Mouse (Mus musculus): ENCODE data around the gene Hist1h4h. TPM values are rescaled to one million over a fixed set of nuclear protein-coding genes. Genes with fewer than 3 reads are reported as not detected.
"Not testable (repeated sequence)": the region's sequence is repeated elsewhere in the genome, so short reads cannot be mapped to it uniquely, and the experiment has no call there.

The Hist1h4h gene
- total RNA-seq, 2 experiments from 2014 or later = 473 to 507 TPM

DNA sequence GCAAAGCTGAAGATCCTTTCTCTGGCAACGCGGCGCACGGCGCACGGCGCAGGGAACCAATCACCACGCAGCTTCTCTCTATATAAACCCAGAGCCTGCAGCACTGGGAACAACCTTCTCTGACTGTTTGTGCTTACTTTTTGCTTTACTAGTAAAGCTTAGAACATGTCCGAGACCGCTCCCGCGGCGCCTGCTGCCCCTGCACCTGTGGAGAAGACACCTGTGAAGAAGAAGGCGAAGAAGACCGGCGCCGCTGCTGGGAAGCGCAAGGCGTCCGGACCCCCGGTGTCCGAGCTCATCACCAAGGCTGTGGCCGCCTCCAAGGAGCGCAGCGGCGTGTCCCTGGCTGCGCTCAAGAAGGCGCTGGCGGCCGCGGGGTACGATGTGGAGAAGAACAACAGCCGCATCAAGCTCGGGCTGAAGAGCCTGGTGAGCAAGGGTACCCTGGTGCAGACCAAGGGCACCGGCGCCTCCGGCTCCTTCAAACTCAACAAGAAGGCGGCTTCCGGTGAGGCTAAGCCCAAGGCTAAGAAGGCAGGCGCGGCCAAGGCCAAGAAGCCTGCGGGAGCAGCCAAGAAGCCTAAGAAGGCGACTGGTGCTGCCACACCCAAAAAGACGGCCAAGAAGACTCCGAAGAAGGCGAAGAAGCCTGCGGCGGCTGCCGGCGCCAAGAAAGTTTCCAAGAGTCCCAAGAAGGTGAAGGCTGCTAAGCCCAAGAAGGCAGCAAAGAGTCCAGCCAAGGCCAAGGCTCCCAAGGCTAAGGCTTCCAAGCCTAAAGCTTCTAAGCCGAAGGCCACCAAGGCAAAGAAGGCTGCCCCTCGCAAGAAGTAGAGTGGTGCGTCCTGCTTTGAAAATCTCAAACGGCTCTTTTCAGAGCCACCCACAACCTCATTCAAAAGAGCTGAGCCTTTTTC is 24.3 kb downstream of the Hist1h4h start:
- peak; percentile 60 for DNase-seq

DNA sequence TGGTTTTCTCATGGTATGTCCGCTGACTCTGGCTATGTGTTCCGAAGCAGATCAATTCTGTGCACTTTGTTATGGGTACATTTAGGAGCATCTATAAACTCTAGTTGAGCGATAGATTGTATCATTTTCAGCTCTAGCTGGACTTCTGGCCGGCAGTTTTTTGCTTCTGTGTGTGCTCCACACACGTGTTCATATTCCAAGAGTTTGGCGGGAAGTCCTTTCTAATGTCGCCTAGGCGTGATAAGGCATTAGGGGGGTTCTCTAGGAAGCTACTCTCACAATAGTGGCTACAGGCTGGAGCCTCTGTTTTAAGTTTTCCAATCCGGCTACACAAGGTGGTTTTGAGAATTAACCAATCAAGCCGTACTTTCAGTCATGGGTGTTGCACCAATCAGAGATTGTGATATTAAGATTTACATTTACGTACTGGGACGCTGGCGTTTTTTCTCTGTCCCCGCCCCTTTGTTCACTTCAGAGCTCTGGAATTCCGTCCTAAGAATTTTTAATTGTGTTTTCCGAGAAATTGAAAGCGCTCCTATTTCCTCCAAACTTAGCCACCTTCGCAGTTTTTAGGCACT is 25.1 kb downstream of the Hist1h4h start:
- DNase-seq = peak; percentile 20

DNA sequence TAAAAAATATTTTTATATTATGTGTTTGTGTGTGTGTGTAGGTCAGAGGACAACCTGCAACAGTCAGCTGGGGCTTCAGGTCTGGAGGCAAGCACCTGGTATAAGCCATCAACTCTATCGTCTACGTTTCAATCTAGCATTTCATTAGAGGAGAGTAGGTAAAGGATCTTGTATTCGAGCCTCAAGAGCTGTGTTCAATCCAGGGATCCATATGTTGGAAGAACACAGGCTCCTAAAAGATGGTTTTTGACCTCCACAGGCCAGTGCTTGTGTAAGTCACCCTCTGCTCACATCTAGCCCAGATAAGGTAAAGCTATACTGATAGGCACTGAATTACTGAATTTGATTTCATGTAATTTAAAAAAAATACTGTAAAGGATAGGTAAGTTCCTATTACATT is 26.1 kb downstream of the Hist1h4h start:
- no peak for DNase-seq

DNA sequence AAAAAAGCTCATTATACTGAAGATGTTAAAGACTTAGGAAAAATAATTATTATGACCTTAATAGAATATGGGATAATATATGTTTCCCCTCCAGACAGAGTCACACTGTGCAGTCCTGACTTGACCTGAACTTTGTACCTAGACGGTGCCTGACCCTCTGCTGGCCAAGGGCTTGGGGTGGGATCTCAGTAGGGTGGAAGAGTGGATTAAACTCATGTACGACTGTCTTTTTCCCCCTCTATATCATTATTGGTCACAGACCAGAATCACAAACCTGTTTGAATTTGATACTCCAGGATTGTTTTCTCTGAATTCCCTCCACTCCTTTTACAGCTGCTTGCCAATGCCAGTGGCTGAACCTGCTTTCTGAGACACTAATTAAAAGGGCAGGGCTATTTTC is 29.8 kb downstream of the Hist1h4h start:
- DNase-seq = not testable (repeated sequence)

DNA sequence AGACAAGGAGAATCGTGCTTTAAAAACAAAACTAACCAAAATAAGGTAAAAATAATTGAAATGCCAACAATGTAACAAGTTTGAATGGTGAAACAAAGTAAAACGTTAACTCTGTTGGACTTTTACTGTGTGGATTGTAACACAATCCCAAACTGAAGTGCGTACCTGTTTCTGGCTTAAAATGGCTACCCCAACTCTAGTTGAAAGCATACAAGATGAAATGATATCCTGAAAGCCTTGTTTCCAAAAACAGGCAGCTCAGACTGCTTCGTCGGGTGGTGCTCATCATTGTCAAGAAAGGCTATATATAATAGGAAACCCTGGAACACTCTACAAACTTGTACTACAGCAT is 30.7 kb downstream of the Hist1h4h start:
- DNase-seq = not testable (repeated sequence)

DNA sequence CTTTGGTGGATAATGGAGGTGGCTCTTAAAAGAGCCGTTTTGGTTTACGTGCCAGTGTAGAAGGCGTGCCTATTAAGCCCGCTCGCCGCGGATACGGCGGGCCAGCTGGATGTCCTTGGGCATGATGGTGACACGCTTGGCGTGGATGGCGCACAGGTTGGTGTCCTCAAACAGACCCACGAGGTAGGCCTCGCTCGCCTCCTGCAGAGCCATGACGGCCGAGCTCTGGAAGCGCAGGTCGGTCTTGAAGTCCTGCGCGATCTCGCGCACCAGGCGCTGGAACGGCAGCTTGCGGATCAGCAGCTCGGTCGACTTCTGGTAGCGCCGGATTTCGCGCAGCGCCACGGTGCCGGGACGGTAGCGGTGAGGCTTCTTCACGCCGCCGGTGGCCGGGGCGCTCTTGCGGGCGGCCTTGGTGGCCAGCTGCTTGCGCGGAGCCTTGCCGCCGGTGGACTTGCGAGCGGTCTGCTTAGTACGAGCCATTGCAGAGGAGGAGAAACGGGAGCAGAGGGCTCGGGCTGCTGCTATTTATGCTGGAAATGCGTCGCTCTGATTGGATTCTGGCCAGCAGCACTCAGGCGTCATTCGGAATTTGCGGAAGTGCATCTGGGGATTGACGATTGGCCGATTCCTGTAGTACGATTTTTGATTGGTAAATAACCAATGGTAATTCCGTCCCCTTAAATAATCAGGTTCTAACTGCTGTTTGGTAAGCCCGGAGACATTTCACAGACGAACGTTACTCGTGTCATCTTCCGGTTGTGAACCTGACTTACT is 31.2 kb downstream of the Hist1h4h start, which contains the start of gene Hist1h3e:
Gene Hist1h3e (minus strand): TSS at position 487 of the 777 bp plus-strand sequence.
- peak; percentile 90 for DNase-seq

DNA sequence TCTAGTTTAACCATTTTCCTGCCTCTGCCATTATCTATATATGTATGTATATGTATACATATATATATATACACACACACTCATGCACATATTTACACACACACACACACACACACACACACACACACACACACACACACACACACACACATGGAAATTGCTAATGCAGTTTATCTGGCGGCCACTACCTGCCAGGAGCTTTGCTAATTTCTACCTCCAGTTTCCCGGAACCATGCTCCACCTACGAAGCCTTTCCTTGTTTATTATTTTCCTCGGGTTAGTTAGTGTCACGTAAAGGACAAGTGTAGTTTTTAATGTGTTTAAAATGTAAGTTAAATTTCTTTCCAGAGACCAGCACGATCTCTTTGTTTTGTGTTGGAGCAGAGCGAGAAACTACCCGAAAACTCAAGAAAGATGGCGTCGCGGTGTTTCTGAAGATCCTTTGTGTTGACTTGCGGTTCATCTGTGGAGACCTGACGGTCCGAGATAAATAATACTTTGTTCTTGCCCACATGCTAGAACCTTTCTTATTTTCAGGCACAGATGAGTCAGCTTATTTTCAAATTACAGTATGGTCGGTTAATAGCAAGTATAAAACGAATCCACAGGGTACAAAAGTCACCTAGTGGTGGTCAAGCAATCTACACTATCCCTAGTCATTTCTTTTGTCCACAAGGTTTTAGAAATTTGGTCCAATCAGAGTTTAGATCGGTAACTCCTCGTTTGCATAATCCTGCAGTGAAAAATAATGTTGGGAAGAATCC is 32.0 kb downstream of the Hist1h4h start:
- no peak for DNase-seq

DNA sequence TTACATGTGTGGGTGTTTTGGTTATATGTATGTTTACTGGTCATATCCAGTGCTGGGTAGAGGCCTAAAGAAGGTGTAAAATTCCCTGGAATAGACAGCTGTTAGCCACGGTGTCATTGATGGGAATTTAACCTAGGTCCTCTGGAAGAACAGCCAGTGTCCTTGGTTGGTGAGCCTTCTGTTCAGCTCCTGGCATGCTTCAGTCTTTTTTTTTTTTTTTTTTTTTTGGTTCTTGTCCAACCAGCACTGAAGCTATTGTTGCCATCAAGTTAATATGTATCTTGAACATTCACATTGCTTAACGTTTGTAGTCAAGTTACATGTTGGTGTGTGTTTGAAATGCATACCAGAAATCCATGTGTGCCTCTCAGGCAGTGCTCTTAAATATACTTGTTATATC is 33.6 kb downstream of the Hist1h4h start:
- no peak for DNase-seq

DNA sequence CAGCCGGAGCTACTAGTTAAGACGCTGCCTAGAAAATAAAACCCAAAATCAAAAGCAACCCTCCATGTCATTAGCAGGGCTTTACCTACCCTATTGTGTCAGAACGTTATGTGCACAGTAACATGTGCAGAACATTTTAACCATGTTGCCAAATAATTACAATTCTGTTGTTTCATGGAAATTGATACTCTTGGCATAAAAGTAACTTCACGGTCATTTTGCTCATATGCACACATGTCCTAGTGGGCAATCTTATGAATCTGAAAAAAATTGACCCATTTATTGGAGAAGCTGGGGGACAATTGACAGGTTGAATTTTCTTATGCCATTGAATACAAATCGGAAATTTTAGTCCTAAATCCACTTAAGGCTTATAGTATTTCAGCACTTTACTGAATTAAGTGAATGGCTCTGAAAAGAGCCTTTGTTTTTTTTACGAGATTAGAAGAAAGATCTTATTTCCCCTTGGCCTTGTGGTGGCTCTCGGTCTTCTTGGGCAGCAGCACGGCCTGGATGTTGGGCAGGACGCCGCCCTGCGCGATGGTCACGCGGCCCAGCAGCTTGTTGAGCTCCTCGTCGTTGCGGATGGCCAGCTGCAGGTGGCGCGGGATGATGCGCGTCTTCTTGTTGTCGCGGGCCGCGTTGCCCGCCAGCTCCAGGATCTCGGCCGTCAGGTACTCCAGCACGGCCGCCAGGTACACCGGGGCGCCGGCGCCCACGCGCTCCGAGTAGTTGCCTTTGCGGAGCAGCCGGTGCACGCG is 39.6 kb downstream of the Hist1h4h start:
- not testable (repeated sequence) for DNase-seq

DNA sequence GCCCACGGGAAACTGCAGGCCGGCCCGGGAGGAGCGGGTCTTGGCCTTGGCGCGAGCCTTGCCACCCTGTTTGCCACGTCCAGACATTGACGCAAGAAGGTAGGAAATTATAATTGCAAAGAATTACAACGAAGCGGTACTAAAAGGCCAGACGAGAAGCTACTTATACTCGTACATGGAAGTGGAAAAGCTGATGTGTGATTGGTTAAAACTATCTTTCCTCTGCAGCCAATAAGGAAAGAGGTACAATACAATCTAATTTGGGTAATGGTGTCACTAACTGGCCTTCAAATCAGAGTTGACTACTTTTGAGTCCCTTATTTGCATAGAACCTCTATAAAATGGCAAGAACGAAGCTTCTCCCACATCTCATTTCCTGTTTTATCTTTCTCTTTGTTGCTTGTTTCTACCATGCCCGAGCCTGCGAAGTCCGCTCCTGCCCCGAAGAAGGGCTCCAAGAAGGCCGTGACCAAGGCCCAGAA is 40.2 kb downstream of the Hist1h4h start, which contains the start of the genes Hist1h2ae and Hist1h2bg:
Gene Hist1h2ae (minus strand): TSS at position 199 of the 482 bp plus-strand sequence.
Gene Hist1h2bg (plus strand): TSS at position 375 of the 482 bp plus-strand sequence.
- peak; percentile 39 for DNase-seq

DNA sequence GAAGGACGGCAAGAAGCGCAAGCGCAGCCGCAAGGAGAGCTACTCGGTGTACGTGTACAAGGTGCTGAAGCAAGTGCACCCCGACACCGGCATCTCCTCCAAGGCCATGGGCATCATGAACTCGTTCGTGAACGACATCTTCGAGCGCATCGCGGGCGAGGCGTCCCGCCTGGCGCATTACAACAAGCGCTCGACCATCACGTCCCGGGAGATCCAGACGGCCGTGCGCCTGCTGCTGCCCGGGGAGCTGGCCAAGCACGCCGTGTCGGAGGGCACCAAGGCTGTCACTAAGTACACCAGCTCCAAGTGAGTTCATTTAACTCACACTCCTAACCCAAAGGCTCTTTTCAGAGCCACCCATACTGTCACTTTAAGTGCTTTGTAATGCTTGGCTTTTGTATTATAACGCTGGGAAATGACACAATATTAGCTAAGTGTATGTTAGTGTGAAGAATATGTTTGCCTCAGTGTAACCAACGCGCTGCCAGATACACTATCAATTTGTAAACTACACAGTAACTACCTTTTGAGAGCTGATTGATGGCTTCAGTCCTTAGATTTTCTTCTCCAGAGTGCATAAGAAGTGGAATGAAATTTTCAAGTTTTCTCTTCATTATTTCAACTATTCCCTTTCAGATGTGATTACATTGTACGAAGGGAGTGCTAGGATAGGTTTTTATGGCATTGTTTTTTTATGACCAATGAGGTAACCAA is 40.8 kb downstream of the Hist1h4h start:
- not testable (repeated sequence) for DNase-seq

DNA sequence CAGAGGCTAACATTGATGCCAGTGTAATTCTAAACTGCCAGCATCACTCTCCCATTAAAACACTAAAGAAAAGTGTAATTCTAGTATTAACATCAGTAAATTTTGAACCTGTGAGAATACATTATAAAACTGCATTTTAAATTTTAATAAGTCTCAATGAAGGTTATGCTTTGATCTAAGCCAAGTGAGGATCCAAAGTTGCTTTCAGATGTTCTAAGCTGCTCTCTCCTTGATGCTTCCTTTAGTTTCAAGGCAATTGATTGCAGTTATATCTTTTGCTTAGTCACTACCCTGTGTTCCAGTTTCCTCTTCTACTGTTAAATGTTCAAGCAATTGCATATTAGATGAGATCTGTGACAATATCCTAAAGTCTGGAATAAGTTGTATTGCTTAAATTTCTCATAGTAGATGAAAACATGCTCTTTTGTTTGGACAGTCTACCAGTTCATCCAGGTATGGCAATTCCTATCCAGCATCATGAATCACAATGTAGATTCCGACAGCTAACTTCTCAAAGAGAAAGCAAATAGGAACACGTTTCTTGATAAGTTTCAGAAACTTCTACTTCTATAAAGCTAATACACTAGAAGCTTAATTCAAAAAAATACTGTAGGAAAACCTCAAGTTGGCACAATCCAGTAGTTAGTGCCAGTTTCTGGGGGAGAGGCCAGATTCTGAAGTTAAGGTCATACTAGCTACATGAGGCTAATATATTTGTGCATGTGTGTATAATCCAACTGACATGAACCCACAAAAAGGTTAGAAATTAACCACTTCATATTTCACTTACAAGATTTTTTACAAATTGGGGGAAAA is 41.6 kb downstream of the Hist1h4h start:
- no peak for DNase-seq

DNA sequence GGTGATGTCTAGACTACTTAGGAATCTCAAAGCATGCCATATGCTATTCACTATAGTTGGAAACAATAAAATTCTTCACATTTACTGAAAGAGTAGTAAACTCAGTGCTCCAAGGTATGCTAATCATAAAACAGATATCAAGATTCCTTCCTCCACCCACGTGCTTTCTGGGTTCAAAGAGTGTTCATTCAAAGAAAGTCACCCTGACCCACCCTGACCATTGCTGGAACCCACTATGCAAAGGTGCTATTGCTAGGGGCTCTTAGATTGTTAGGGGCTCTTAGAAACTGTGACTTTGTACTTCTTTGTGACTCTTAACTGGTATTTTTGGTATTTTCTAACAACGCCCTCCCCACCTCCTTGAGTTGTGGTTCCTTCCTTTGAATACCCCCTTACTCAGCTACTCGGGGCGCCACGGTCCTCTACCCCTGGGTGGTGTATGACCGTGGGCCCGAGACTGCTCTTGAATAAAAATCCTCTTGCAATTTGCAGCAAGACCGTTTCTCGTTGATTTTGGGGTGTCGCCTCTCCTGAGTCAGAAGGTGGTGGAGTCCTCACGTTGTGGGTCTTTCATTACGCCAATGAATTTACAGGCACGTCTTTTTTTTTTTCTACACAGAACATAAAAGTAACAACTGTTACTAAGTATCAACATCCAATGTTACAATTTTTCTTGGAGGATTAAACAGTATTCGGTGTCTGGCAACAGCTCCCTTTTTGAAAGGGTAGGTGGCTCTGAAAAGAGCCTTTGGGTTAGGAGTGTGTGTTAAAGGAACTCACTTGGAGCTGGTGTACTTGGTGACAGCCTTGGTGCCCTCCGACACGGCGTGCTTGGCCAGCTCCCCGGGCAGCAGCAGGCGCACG is 42.4 kb downstream of the Hist1h4h start:
- not testable (repeated sequence) for DNase-seq

DNA sequence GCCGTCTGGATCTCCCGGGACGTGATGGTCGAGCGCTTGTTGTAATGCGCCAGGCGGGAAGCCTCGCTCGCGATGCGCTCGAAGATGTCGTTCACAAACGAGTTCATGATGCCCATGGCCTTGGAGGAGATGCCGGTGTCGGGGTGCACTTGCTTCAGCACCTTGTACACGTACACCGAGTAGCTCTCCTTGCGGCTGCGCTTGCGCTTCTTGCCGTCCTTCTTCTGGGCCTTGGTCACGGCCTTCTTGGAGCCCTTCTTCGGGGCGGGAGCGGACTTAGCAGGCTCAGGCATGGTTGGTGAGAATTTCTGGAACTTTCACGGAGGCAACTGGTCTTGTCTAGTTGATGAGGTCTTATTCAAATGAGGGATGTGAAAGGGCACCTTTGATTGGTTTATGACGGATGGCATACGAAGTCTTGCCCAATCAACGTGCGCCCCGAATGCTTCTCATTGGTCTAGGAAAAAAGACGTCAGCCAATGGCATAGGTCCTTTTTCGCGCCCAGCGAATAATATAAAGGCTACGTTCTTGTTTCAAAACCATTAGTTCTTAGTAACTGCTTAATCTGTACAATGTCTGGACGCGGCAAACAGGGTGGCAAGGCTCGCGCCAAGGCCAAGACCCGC is 43.2 kb downstream of the Hist1h4h start, which contains the start of the genes Hist1h2bf and Hist1h2ad:
Gene Hist1h2bf (minus strand): TSS at position 299 of the 627 bp plus-strand sequence.
Gene Hist1h2ad (plus strand): TSS at position 484 of the 627 bp plus-strand sequence.
- peak; percentile 75 for DNase-seq

DNA sequence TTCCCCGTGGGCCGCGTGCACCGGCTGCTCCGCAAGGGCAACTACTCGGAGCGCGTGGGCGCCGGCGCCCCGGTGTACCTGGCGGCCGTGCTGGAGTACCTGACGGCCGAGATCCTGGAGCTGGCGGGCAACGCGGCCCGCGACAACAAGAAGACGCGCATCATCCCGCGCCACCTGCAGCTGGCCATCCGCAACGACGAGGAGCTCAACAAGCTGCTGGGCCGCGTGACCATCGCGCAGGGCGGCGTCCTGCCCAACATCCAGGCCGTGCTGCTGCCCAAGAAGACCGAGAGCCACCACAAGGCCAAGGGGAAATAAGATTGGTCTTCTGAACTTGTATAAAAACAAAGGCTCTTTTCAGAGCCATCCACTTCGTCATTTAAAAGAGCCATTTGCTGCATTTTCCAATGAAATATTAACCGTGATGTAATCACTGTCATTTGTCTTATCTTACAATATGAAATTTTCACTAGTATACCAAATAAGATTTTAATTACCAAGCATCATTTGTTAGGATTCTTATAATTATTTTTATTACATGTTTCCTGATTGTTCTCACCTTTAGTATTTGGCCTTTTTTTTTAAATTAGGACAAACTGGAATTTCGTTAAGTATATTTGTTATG is 43.8 kb downstream of the Hist1h4h start:
- DNase-seq = not testable (repeated sequence)

DNA sequence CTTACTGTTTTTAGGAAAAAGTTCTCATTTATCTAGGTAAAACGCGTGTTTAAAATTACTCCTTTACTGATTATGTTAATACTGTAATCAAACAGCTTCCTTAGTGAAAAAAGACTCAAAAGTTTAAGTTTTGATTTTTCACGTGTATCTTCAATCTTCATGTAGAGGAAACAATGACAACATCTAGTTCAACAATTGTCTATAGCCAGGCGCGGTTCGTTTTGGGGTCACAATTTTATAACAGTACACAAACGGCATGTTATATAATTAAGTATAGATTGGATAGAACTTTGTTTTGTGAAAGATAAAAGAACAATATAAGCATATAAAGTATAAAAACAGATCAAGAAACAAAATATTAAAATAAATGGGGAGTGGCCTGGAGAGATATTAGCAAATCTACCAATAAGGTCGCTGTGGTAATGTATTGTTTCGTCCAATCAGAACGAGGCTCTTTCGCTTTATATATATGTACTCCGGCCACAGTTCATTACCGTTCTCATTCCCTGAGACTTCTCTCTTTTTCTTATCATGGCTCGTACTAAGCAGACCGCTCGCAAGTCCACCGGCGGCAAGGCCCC is 44.5 kb downstream of the Hist1h4h start, which contains the start of gene Hist1h3d:
Gene Hist1h3d (plus strand): TSS at position 493 of the 581 bp plus-strand sequence.
- DNase-seq = no peak

All from gastrocnemius, postnatal 10 days (tissue).